Mouse (Mus musculus) heart, embryonic 15.5 days (tissue): ENCODE data around the gene Tada2b. TPM values are rescaled to one million over a fixed set of nuclear protein-coding genes. Genes with fewer than 3 reads are reported as not detected.

ENCODE experiments used
- ATAC-seq: fragments of 200-750 bp; cut with Nextera tagmentation; replicated peaks from 2 replicates; pipeline ENCODE4 v1.8.0; 2017; ENCODE audit warnings: low read depth, moderate TSS enrichment; ENCODE audit not compliant: insufficient number of reproducible peaks, insufficient read depth, low FRiP score
- H3K27ac ChIP-seq: fragments of 300-500 bp; sonication (generic); 2 replicates; pipeline ENCODE4 v1.5.1; 2015; ENCODE audit warnings: mild to moderate bottlenecking, inconsistent platforms
- H3K27me3 ChIP-seq: fragments of 300-500 bp; sonication (generic); 2 replicates; pipeline ENCODE4 v1.6.1; 2015; ENCODE audit warnings: inconsistent platforms
- H3K36me3 ChIP-seq: fragments of 300-500 bp; sonication (generic); 2 replicates; pipeline ENCODE4 v1.6.1; 2015; ENCODE audit warnings: mild to moderate bottlenecking, inconsistent platforms
- H3K4me1 ChIP-seq: fragments of 300-500 bp; sonication (generic); replicated peaks from 2 replicates; pipeline ENCODE4 v1.6.1; 2015; ENCODE audit warnings: inconsistent platforms
- H3K4me2 ChIP-seq: fragments of 300-500 bp; sonication (generic); 2 replicates; pipeline ENCODE4 v1.6.1; 2015; ENCODE audit warnings: inconsistent platforms, mild to moderate bottlenecking, moderate library complexity
- H3K4me3 ChIP-seq: fragments of 300-500 bp; sonication (generic); 2 replicates; pipeline ENCODE4 v1.5.1; 2015; ENCODE audit warnings: mild to moderate bottlenecking, inconsistent platforms
- H3K9ac ChIP-seq: fragments of 300-500 bp; sonication (generic); 2 replicates; pipeline ENCODE4 v1.6.1; 2015; ENCODE audit warnings: mild to moderate bottlenecking, inconsistent platforms
- H3K9me3 ChIP-seq: fragments of 300-500 bp; sonication (generic); replicated peaks from 2 replicates; pipeline ENCODE4 v1.6.1; 2016; ENCODE audit warnings: inconsistent platforms
- WGBS: fragments of 180-500 bp; shearing (Covaris S2); methylation state at CpG from one replicate; pipeline ENCODE4 v1.1.7; 2015; ENCODE audit warnings: mixed read lengths; 5-methylcytosine and 5-hydroxymethylcytosine counted together
- polyA plus RNA-seq: library from polyadenylated mRNA; unstranded; fragments of >200 nt; fragmentation: Nextera tagmentation; extraction: Ambion mirVana; gene quantifications from 2 replicates; pipeline ENCODE4 v1.2.1, GENCODE M21; 2015

Tada2b gene
- polyA plus RNA-seq, 1 experiment from 2014 or later: 1.5 TPM

DNA sequence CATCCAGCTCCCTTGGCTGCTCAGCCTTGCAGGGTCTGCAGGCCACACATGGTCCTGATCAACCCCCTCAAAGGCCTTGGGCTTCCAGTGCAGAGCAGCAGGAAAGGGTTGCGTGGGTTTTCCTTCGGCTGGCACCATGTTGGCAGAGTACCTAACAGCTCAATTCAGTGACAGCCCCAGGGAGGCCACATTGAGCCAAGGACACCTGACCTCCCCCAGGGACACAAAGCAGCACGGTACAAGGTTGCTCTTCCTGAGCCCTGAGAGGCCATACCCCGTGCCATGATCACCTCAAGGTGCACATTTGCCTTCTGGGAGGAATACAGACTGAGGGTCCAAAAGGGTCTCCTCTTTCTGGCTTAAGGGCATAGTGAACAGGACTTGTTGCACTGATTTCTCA, 39.5 kb downstream of the Tada2b start:
- H3K4me2 ChIP-seq: no peak overlapping the region
- H3K9ac ChIP-seq: no peak overlapping the region
- H3K36me3 ChIP-seq: no peaks in the 10 kb centered on the region
- H3K4me3 ChIP-seq: no peak overlapping the region
- H3K9me3 ChIP-seq: no peaks in the 10 kb centered on the region
- ATAC-seq: no peak
- H3K4me1 ChIP-seq: peaks cover 8% of the 10 kb centered on the region
- WGBS: 56% methylated on average over 4 of the region's 4 CpGs
- H3K27me3 ChIP-seq: peaks cover 62% of the 10 kb centered on the region
- H3K27ac ChIP-seq: no peak overlapping the region

DNA sequence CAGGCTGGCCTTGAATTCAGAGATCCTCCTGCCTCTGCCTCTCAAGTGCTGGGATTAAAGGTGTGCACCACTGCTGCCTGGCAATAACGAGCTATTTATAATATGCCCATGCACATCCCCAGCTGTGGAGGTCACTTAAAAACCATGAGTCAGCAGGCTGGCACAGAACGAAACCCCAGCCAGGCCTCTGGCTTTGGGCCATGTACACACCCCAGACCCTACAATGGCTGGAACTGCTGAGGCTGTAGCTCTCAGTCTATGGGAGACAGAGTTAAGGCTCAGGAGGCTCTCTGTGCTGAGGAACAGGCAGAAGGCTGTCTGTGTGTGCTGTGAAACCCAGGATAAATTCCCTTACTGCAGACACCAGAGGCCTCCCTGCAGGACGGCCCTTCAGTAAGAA, 43.3 kb downstream of the Tada2b start:
- H3K36me3 ChIP-seq: no peaks in the 10 kb centered on the region
- H3K27me3 ChIP-seq: peaks cover 39% of the 10 kb centered on the region
- ATAC-seq: no peak
- no peak overlapping the region for H3K9ac ChIP-seq
- H3K4me1 ChIP-seq: 0 out of 2 replicates have a peak, but pooled peaks cover 2% of the 10 kb centered on the region
- H3K9me3 ChIP-seq: no peaks in the 10 kb centered on the region
- no peak overlapping the region for H3K4me3 ChIP-seq
- H3K27ac ChIP-seq: no peak overlapping the region
- no peak overlapping the region for H3K4me2 ChIP-seq
- 39% methylated on average over 3 of the region's 3 CpGs for WGBS

DNA sequence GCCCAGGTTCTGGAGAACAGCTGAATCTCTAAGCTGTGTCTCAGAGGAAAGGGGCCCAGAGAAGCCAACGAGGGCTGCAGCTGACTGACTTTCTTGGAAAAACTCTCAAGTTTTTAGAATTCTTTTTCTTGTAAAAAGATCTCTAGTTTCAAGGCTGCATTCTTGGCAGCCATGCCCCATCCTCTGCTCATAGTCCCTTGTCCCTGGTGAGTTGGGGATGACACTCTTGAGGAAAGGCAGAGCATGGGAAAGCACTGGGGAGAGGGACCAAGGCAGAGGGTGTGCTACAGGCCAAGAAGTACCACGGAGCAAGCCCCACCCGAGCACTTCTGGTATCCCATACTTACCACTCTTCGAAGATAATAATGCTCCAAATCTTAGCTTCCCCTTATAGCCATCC, 47.2 kb downstream of the Tada2b start:
- Histone ChIP-seq H3K9me3 (no peaks in the 10 kb centered on the region), H3K27me3 (peaks cover 20% of the 10 kb centered on the region; the same call in 1 of the 2 replicates), H3K27ac (no peak overlapping the region), H3K36me3 (no peaks in the 10 kb centered on the region), H3K4me3 (no peak overlapping the region), H3K9ac (no peak overlapping the region), H3K4me2 (no peak overlapping the region), H3K4me1 (0 out of 2 replicates have a peak, but pooled peaks cover 2% of the 10 kb centered on the region)
- WGBS: 57% methylated on average over 4 of the region's 4 CpGs
- ATAC-seq: no peak

DNA sequence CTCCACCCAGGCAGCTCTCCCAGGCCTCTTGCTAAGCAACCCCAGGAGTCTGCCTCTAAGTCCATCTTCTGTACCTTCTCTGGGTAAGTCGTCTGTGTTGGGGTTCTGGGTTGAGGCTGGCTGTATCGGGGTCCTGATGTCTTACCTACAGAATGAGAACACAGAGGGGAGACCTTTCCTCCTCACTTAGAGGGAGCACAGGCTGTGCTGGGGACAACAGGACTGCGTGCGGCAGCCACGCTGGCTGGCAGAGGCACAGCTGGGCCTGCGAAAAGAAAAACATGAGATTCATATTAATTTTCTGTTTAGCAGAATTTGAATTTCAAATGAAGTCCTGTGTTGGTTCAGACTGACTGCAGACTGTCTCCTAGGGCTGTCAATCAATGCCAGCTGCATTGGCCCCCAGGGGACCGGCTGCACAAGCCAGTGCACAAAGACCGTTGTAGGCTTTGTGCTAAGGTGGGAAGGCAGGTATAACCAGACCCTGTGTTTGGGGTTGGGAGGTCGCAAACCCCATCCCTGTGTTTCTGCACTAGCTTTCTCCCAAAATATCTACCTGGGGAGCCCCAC, 49.6 kb downstream of the Tada2b start:
- Histone ChIP-seq H3K9me3 (no peaks in the 10 kb centered on the region), H3K27me3 (peaks cover 17% of the 10 kb centered on the region), H3K9ac (no peak overlapping the region), H3K4me3 (no peak overlapping the region), H3K4me2 (no peak overlapping the region), H3K4me1 (no peaks in the 10 kb centered on the region), H3K36me3 (no peaks in the 10 kb centered on the region), H3K27ac (no peak overlapping the region)
- no peak for ATAC-seq
- 73% methylated on average over 9 of the region's 9 CpGs for WGBS

DNA sequence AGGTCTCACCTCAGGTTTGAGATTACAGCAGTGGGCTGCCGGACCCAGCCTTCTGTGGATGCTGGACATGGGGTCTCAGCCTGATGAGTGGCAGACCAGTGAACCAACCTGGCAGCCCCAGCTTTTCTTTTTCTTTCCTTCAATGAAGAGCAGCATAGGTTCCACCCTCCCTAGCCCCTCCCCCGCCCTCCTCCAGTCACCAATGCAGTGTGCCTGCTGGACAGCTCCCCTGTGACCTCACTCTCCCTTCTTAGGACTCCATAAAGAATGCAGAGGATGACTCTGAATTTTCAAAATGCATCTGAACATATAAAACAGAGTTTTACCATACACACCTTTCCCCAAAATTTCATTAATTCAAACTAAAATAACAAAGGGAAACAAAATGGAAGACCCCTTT, 52.4 kb downstream of the Tada2b start:
- Histone ChIP-seq H3K27ac (no peak overlapping the region), H3K9ac (no peak overlapping the region), H3K36me3 (no peaks in the 10 kb centered on the region), H3K27me3 (peaks cover 26% of the 10 kb centered on the region), H3K4me3 (no peak overlapping the region), H3K9me3 (no peaks in the 10 kb centered on the region), H3K4me1 (no peaks in the 10 kb centered on the region), H3K4me2 (no peak overlapping the region)
- ATAC-seq: no peak
- WGBS: 38% methylated on average over 2 of the region's 2 CpGs

DNA sequence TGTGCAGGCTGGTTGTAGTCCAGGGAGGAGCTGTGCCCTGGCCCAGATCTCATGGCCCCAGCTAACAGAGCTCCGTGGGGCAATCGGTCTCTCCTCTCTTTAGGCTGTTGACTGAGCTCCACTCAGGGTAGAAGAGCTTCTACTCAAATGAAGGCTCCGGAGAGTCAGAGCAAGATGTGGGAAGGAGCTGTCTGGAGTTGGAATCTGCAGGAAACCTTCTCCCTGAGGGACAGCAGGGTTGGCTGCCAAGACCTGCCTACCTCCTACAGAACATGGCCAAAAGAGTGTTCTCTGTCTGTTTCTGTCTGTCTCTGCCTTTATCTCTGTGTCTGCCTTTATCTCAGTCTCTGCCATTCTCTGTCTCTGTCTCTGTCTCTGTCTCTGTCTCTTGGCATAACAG, 54.5 kb downstream of the Tada2b start:
- Histone ChIP-seq H3K27ac (no peak overlapping the region), H3K36me3 (no peaks in the 10 kb centered on the region), H3K4me1 (no peaks in the 10 kb centered on the region), H3K4me2 (no peak overlapping the region), H3K4me3 (no peak overlapping the region), H3K9ac (no peak overlapping the region), H3K27me3 (peaks cover 28% of the 10 kb centered on the region), H3K9me3 (no peaks in the 10 kb centered on the region)
- 65% methylated on average over 3 of the region's 3 CpGs for WGBS
- ATAC-seq: no peak

DNA sequence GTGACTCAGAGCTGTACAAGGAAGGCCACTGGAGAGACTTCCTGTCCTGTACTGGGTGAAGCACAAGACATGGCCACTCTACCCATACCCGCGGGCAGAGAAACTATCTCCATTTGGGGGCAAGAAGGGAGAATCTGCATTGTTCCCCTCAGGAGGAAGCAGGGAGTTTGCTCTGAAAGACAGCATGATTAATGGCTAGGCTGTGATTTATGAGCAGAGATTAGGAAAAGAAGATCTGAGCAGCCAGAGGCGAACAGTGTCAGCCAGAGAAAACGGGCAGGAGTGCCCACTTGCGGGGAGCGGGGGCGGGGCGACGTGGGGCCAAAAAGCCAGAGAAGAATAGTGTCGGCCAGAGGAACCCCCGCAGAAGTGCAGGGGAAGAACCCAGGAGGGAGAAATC, 56.3 kb downstream of the Tada2b start:
- Histone ChIP-seq H3K36me3 (no peaks in the 10 kb centered on the region), H3K27ac (no peak overlapping the region), H3K4me1 (no peaks in the 10 kb centered on the region), H3K4me3 (no peak overlapping the region), H3K9me3 (no peaks in the 10 kb centered on the region), H3K4me2 (no peak overlapping the region), H3K27me3 (peaks cover 24% of the 10 kb centered on the region), H3K9ac (no peak overlapping the region)
- no peak; the same call in 1 of the 2 replicates for ATAC-seq
- 37% methylated on average over 11 of the region's 11 CpGs for WGBS

DNA sequence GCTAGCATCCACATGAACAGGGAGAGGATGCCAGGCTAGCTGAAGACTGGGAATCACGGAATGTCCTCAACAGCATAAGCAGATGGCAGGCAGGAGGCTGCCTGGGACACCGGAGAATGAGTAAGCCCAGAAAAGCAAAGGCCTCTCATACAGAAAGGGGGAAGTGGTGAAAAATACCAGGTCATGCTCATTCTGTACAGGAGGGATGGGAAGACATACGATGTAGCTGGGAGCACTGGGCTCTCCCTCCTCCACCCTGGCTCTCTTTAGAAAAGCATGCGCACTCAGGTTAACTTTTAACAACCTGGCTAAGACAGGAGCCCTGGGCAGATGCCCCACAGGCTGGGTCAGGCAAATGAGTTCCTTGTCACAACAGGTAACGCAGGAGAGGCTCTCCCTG, 57.7 kb downstream of the Tada2b start:
- H3K27ac ChIP-seq: no peak overlapping the region

DNA sequence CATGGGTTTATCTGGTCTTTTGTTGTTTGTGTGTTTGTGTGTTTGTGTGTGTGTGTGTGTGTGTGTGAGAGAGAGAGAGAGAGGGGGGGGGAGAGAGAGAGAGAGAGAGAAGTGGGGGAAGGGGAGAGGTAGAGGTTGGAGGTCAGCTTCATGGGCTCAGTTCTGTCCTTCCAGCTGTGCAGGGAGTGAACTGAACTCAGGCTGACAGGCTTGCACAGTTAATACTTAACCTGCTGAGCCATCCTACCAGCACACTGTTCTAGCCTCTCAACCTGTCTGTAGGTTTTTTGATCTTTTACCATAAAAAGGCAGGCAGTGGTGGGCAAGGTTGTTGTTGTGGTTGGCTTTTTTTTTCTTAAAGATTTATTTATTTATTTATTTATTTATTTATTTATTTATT, 59.4 kb downstream of the Tada2b start:
- Histone ChIP-seq H3K4me1 (no peaks in the 10 kb centered on the region), H3K9ac (no peak overlapping the region), H3K4me3 (no peak overlapping the region), H3K27ac (no peak overlapping the region), H3K27me3 (peaks cover 22% of the 10 kb centered on the region), H3K4me2 (no peak overlapping the region), H3K9me3 (no peaks in the 10 kb centered on the region), H3K36me3 (no peaks in the 10 kb centered on the region)
- ATAC-seq: no peak

More for the DNA sequence above, 57.7 kb downstream of the Tada2b start:
- no peak overlapping the region for H3K4me2 ChIP-seq
- H3K4me3 ChIP-seq: no peak overlapping the region
- 75% methylated on average over 5 of the region's 5 CpGs for WGBS
- no peaks in the 10 kb centered on the region for H3K36me3 ChIP-seq
- H3K4me1 ChIP-seq: no peaks in the 10 kb centered on the region
- no peak overlapping the region for H3K9ac ChIP-seq
- H3K27me3 ChIP-seq: peaks cover 24% of the 10 kb centered on the region
- H3K9me3 ChIP-seq: no peaks in the 10 kb centered on the region
- no peak for ATAC-seq

Other genes with a start within 250 kb of the Tada2b start
- 8.6 and 12.1 TPM in 2 replicates for gene Sorcs2, start 86.1 kb downstream of the Tada2b start, polyA plus RNA-seq
- 53.9 and 55.0 TPM in 2 replicates for gene Grpel1, start 19.3 kb downstream of the Tada2b start, polyA plus RNA-seq
- 0.20 and 0.36 TPM in 2 replicates for gene Ccdc96, start 303 bp upstream of the Tada2b start, polyA plus RNA-seq
- 14.8 and 20.2 TPM in 2 replicates for gene Tbc1d14, start 109.0 kb upstream of the Tada2b start, polyA plus RNA-seq
- 23.2 and 23.7 TPM in 2 replicates for gene D5Ertd579e, start 211.7 kb upstream of the Tada2b start, polyA plus RNA-seq